Mouse (Mus musculus) CH12.LX (cell line): ENCODE measurements around the gene Pdhb. TPM values are rescaled to one million over a fixed set of nuclear protein-coding genes. Genes with fewer than 3 reads are reported as not detected.

ENCODE experiments used
- DNase-seq: peaks from one replicate; pipeline ENCODE4 v3.0.0-alpha.2; 2013; ENCODE audit errors: extremely low read depth
- H3K27ac ChIP-seq: 2 replicates; pipeline ENCODE4 v1.5.1; 2012; ENCODE audit warnings: low read depth, mild to moderate bottlenecking, control low read depth, moderate library complexity; ENCODE audit not compliant: insufficient read depth
- H3K27me3 ChIP-seq: replicated peaks from 2 replicates; pipeline ENCODE3; 2012; ENCODE audit warnings: inconsistent platforms
- H3K36me3 ChIP-seq, 2 experiments: replicated peaks in 1 of 2; 2 replicates each; pipeline versions ENCODE3 to v1.6.1; 2012; ENCODE audit warnings: inconsistent platforms in 1 of 2, low read length in 1 of 2, mild to moderate bottlenecking in 1 of 2, mixed read lengths in 1 of 2, moderate library complexity in 1 of 2; ENCODE audit not compliant: control insufficient read depth in 1 of 2, insufficient read depth in 1 of 2
- H3K4me1 ChIP-seq, 2 experiments: 2 replicates each; pipeline ENCODE4 v1.6.1; 2012; ENCODE audit warnings: inconsistent platforms in 1 of 2, moderate library complexity in 1 of 2; ENCODE audit not compliant: insufficient read depth in 2 of 2, control insufficient read depth in 1 of 2
- H3K4me2 ChIP-seq: 2 replicates; pipeline ENCODE4 v1.6.1; 2012; ENCODE audit warnings: low read depth, mild to moderate bottlenecking, control low read depth; ENCODE audit not compliant: poor library complexity, insufficient read depth, severe bottlenecking
- H3K4me3 ChIP-seq, 3 experiments: fragments of 150-350 bp in 1 of 3; sonication (generic) in 1 of 3; replicated peaks in 1 of 3; 2 replicates each; pipeline versions ENCODE3 to v1.5.1; 2011 to 2012; ENCODE audit warnings: low read depth in 2 of 3, low read length in 2 of 3, mild to moderate bottlenecking in 2 of 3, moderate library complexity in 2 of 3, control low read depth in 1 of 3, improper control_type of control experiment in 1 of 3, inconsistent platforms in 1 of 3, mixed read lengths in 1 of 3; ENCODE audit not compliant: poor library complexity in 1 of 3
- H3K79me2 ChIP-seq: replicated peaks from 2 replicates; pipeline ENCODE4 v1.6.1; 2012; ENCODE audit warnings: mild to moderate bottlenecking, moderate library complexity; ENCODE audit not compliant: control insufficient read depth, poor library complexity, insufficient read depth, severe bottlenecking; ENCODE audit errors: extremely low read depth
- H3K9ac ChIP-seq: 2 replicates; pipeline ENCODE4 v1.6.1; 2012; ENCODE audit warnings: low read depth, mild to moderate bottlenecking, control low read depth, moderate library complexity; ENCODE audit not compliant: insufficient read depth
- H3K9me3 ChIP-seq: replicated peaks from 2 replicates; pipeline ENCODE3; 2012; ENCODE audit warnings: low read length, inconsistent platforms, mixed read lengths
- CHD1 ChIP-seq: IDR thresholded peaks from 2 replicates; pipeline ENCODE4 v1.6.1; 2012; ENCODE audit warnings: low read depth, low read length, improper control_type of control experiment, inconsistent platforms
- E2F4 ChIP-seq: IDR thresholded peaks from 2 replicates; pipeline ENCODE4 v1.6.1; 2011; ENCODE audit warnings: low read depth, low read length, improper control_type of control experiment; ENCODE audit not compliant: insufficient replicate concordance
- JUN ChIP-seq: IDR thresholded peaks from 2 replicates; pipeline ENCODE4 v1.6.1; 2011; ENCODE audit warnings: low read depth, mild to moderate bottlenecking, low read length, improper control_type of control experiment, moderate library complexity; ENCODE audit not compliant: insufficient read depth
- JUND ChIP-seq: conservative IDR thresholded peaks from 2 replicates; pipeline ENCODE4 v1.6.1; 2011; ENCODE audit warnings: low read depth, low read length, improper control_type of control experiment
- MAFK ChIP-seq: IDR thresholded peaks from 2 replicates; pipeline ENCODE4 v1.6.1; 2011; ENCODE audit warnings: low read length, improper control_type of control experiment; ENCODE audit not compliant: insufficient replicate concordance
- NELFE ChIP-seq: IDR thresholded peaks from 2 replicates; pipeline ENCODE4 v1.6.1; 2011; ENCODE audit warnings: low read depth, low read length, improper control_type of control experiment
- POLR2AphosphoS2 ChIP-seq: IDR thresholded peaks from 2 replicates; pipeline ENCODE4 v1.6.1; 2011; ENCODE audit warnings: low read depth, low read length, improper control_type of control experiment
- ZNF384 ChIP-seq: IDR thresholded peaks from 2 replicates; pipeline ENCODE4 v1.6.1; 2012; ENCODE audit warnings: low read depth, low read length, improper control_type of control experiment, inconsistent platforms
- dilution Hi-C: fragments of 300-500 bp; cut with MboI; formaldehyde crosslinking; loops from 2 replicates; pipeline ENCODE4 v1.14.3; 2020; ENCODE audit warnings: low sequenced_read_pairs; ENCODE audit not compliant: extremely low pct_unique_long_range_greater_than_20kb, extremely low pct_ligation_motif_present
- in situ Hi-C: fragments of 300-500 bp; cut with MboI; formaldehyde crosslinking; loops from 3 replicates; pipeline ENCODE4 v1.14.3; 2019; ENCODE audit warnings: low sequenced_read_pairs, low pct_ligation_motif_present, low pct_unique_long_range_greater_than_20kb, mixed read lengths
- polyA plus RNA-seq: library from polyadenylated mRNA; unstranded; fragments of >175 nt; gene quantifications from 2 replicates; pipeline ENCODE4 v1.2.1, GENCODE M21; 2012; ENCODE audit warnings: low read depth; ENCODE audit not compliant: insufficient read length
- total RNA-seq, 2 experiments: library from RNA; depleted of rRNA; stranded (reverse); fragments of 300-350 nt in 1 of 2; fragments of >200 nt in 1 of 2; gene quantifications; 2 replicates each; pipeline ENCODE4 v1.2.3; 2012 to 2014

Gene Pdhb
- total and polyA plus RNA-seq, 3 experiments: 100 to 205 (median 122) TPM

- no peaks in the 10 kb centered on the region for H3K27me3 ChIP-seq
- peaks cover 20 to 81% of the 10 kb centered on the region in 2 experiments for H3K4me1 ChIP-seq
- H3K9me3 ChIP-seq: no peaks in the 10 kb centered on the region
- dilution Hi-C loops: no loop called here
- no peak overlapping the region for H3K4me2 ChIP-seq
- no peak overlapping the region for H3K9ac ChIP-seq
- no peak overlapping the region for H3K27ac ChIP-seq
- H3K79me2 ChIP-seq: peaks cover 6% of the 10 kb centered on the region; the same call in 1 of the 2 replicates
- H3K4me3 ChIP-seq: no peak overlapping the region
- no peak for TF ChIP-seq ZNF384
- no peak for TF ChIP-seq MAFK
- TF ChIP-seq NELFE: no peak
- TF ChIP-seq JUN: no peak
- no peak for TF ChIP-seq POLR2AphosphoS2
- no peak for TF ChIP-seq CHD1
- TF ChIP-seq E2F4: no peak
- TF ChIP-seq JUND: no peak
- TF ChIP-seq, all 38 proteins: peak for 0
- in situ Hi-C loops: no loop called here
- H3K36me3 ChIP-seq: peaks cover 13 to 47% of the 10 kb centered on the region in 2 experiments
- no peak for DNase-seq
Measured at GRCm38 (mm10) chr14:8117371-8117770, 55.5 kb downstream of the Pdhb start.

Other genes starting within 250 kb of the Pdhb start
- not detected in 2 replicates for gene Gm45521, start 215.7 kb downstream of the Pdhb start, total RNA-seq (2012; rRNA removed)
- gene Gm45521, start 215.7 kb downstream of the Pdhb start, total RNA-seq (2014; rRNA removed): not detected in 2 replicates
- not detected in 2 replicates for gene Gm45521, start 215.7 kb downstream of the Pdhb start, polyA plus RNA-seq
- 1.5 and 2.5 TPM in 2 replicates for gene Dnase1l3, start 178.5 kb downstream of the Pdhb start, total RNA-seq (2012; rRNA removed)
- gene Dnase1l3, start 178.5 kb downstream of the Pdhb start, total RNA-seq (2014; rRNA removed): 2.5 and 2.9 TPM in 2 replicates
- 30.4 and 36.0 TPM in 2 replicates for gene Dnase1l3, start 178.5 kb downstream of the Pdhb start, polyA plus RNA-seq
- 36.0 and 38.1 TPM in 2 replicates for gene Abhd6, start 170.1 kb downstream of the Pdhb start, total RNA-seq (2012; rRNA removed)
- 31.9 and 39.2 TPM in 2 replicates for gene Abhd6, start 170.1 kb downstream of the Pdhb start, total RNA-seq (2014; rRNA removed)
- 45.2 and 55.9 TPM in 2 replicates for gene Abhd6, start 170.1 kb downstream of the Pdhb start, polyA plus RNA-seq
- gene Rpp14, start 92.7 kb downstream of the Pdhb start, total RNA-seq (2012; rRNA removed): 32.4 and 46.9 TPM in 2 replicates
- 132 and 140 TPM in 2 replicates for gene Rpp14, start 92.7 kb downstream of the Pdhb start, total RNA-seq (2014; rRNA removed)
- 101 and 121 TPM in 2 replicates for gene Rpp14, start 92.7 kb downstream of the Pdhb start, polyA plus RNA-seq
- 11.7 and 13.1 TPM in 2 replicates for gene Pxk, start 74.8 kb downstream of the Pdhb start, total RNA-seq (2012; rRNA removed)
- 28.9 and 29.4 TPM in 2 replicates for gene Pxk, start 74.8 kb downstream of the Pdhb start, total RNA-seq (2014; rRNA removed)
- 47.2 and 55.7 TPM in 2 replicates for gene Pxk, start 74.8 kb downstream of the Pdhb start, polyA plus RNA-seq
- 1.7 and 2.9 TPM in 2 replicates for gene Kctd6, start 41.1 kb upstream of the Pdhb start, total RNA-seq (2012; rRNA removed)
- gene Kctd6, start 41.1 kb upstream of the Pdhb start, total RNA-seq (2014; rRNA removed): 3.7 and 3.8 TPM in 2 replicates
- gene Kctd6, start 41.1 kb upstream of the Pdhb start, polyA plus RNA-seq: 3.3 and 4.2 TPM in 2 replicates
- gene Acox2, start 86.3 kb upstream of the Pdhb start, total RNA-seq (2012; rRNA removed): not detected in 2 replicates
- gene Acox2, start 86.3 kb upstream of the Pdhb start, total RNA-seq (2014; rRNA removed): not detected in 2 replicates
- not detected in 2 replicates for gene Acox2, start 86.3 kb upstream of the Pdhb start, polyA plus RNA-seq
- gene Fam107a, start 145.0 kb upstream of the Pdhb start, total RNA-seq (2012; rRNA removed): not detected in 2 replicates
- not detected in 2 replicates for gene Fam107a, start 145.0 kb upstream of the Pdhb start, total RNA-seq (2014; rRNA removed)
- gene Fam107a, start 145.0 kb upstream of the Pdhb start, polyA plus RNA-seq: not detected in 2 replicates
- gene Oit1, start 205.7 kb upstream of the Pdhb start, total RNA-seq (2012; rRNA removed): not detected in 2 replicates
- not detected in 2 replicates for gene Oit1, start 205.7 kb upstream of the Pdhb start, total RNA-seq (2014; rRNA removed)
- 0.19 TPM in 1 of 2 replicates, not detected in the other for gene Oit1, start 205.7 kb upstream of the Pdhb start, polyA plus RNA-seq